Mouse (Mus musculus) lung, postnatal 0 days (tissue): ENCODE results near the gene Grxcr1. TPM values are rescaled to one million over a fixed set of nuclear protein-coding genes. Genes with fewer than 3 reads are reported as not detected.
A peak's percentile ranks its signal among the peaks of the same experiment; 100 is the strongest.

Experiments
- ATAC-seq: fragments of 200-750 bp; cut with Nextera tagmentation; 2 replicates; pipeline ENCODE4 v1.8.0; 2017; ENCODE audit warnings: moderate library complexity
- DNase-seq: peaks from one replicate; pipeline ENCODE4 v3.0.0-alpha.2; 2016; ENCODE audit warnings: low spot score
- H3K27ac ChIP-seq: fragments of 300-500 bp; sonication (generic); 2 replicates; pipeline ENCODE4 v1.5.1; 2014; ENCODE audit warnings: antibody characterized with exemption, mild to moderate bottlenecking, low read length, mixed read lengths
- H3K27me3 ChIP-seq: fragments of 300-500 bp; sonication (generic); replicated peaks from 2 replicates; pipeline ENCODE4 v1.6.1; 2014; ENCODE audit warnings: low read length, mixed read lengths; ENCODE audit not compliant: insufficient read depth
- H3K36me3 ChIP-seq: fragments of 300-500 bp; sonication (generic); 2 replicates; pipeline ENCODE4 v1.6.1; 2014; ENCODE audit warnings: low read length, mixed read lengths; ENCODE audit not compliant: insufficient read depth
- H3K4me1 ChIP-seq: fragments of 300-500 bp; sonication (generic); 2 replicates; pipeline ENCODE4 v1.6.1; 2014; ENCODE audit warnings: antibody characterized with exemption, low read depth, low read length, mixed read lengths; ENCODE audit not compliant: insufficient read depth
- H3K4me2 ChIP-seq: fragments of 300-500 bp; sonication (generic); replicated peaks from 2 replicates; pipeline ENCODE4 v1.6.1; 2014; ENCODE audit warnings: low read depth, mild to moderate bottlenecking, low read length, moderate library complexity, mixed read lengths
- H3K4me3 ChIP-seq: fragments of 300-500 bp; sonication (generic); 2 replicates; pipeline ENCODE4 v1.5.1; 2014; ENCODE audit warnings: low read depth, low read length
- H3K9ac ChIP-seq: fragments of 300-500 bp; sonication (generic); replicated peaks from 2 replicates; pipeline ENCODE4 v1.6.1; 2014; ENCODE audit warnings: low read depth, mild to moderate bottlenecking
- H3K9me3 ChIP-seq: fragments of 300-500 bp; sonication (generic); 2 replicates; pipeline ENCODE4 v1.6.1; 2016; ENCODE audit warnings: low read length, mixed read lengths
- CTCF ChIP-seq: IDR thresholded peaks from 2 replicates; pipeline ENCODE4 v1.5.1; 2016; ENCODE audit warnings: antibody characterized with exemption, mild to moderate bottlenecking
- EP300 ChIP-seq: IDR thresholded peaks from 2 replicates; pipeline ENCODE4 v1.6.1; 2016; ENCODE audit warnings: antibody characterized with exemption, mild to moderate bottlenecking, control low read depth
- WGBS: fragments of 180-500 bp; shearing (Covaris S2); extraction: QIAGEN DNeasy Blood & Tissue Kit; methylation state at CpG from one replicate; pipeline ENCODE4 v1.1.7; 2014; 5-methylcytosine and 5-hydroxymethylcytosine counted together
- polyA plus RNA-seq: library from polyadenylated mRNA; unstranded; fragments of >200 nt; fragmentation: Nextera tagmentation; extraction: Ambion mirVana; gene quantifications from 2 replicates; pipeline ENCODE4 v1.2.1, GENCODE M21; 2015

Grxcr1 gene
- polyA plus RNA-seq, 1 experiment from 2014 or later: not detected

GRCm38 (mm10) chr5:68039077-68039476, 7.4 kb downstream of the Grxcr1 start:
- H3K27me3 ChIP-seq: no peaks in the 10 kb centered on the region
- TF ChIP-seq EP300 (no peak), CTCF (no peak)
- no peaks in the 10 kb centered on the region for H3K4me1 ChIP-seq
- H3K4me3 ChIP-seq: no peak overlapping the region
- H3K36me3 ChIP-seq: no peaks in the 10 kb centered on the region
- ATAC-seq (no peak), DNase-seq (peak; percentile 27)
- 42% methylated on average over 2 of the region's 2 CpGs for WGBS
- H3K27ac ChIP-seq: no peak overlapping the region
- H3K4me2 ChIP-seq: no peak overlapping the region
- H3K9me3 ChIP-seq: no peaks in the 10 kb centered on the region
- H3K9ac ChIP-seq: no peak overlapping the region

- H3K4me3 ChIP-seq: no peak overlapping the region
- H3K36me3 ChIP-seq: no peaks in the 10 kb centered on the region
- ATAC-seq (no peak), DNase-seq (no peak)
- H3K27me3 ChIP-seq: no peaks in the 10 kb centered on the region
- H3K4me1 ChIP-seq: no peaks in the 10 kb centered on the region
- H3K4me2 ChIP-seq: no peak overlapping the region
- TF ChIP-seq CTCF (no peak), EP300 (no peak)
- no peak overlapping the region for H3K9ac ChIP-seq
- WGBS: 85% methylated on average over 5 of the region's 5 CpGs
- H3K9me3 ChIP-seq: no peaks in the 10 kb centered on the region
- no peak overlapping the region for H3K27ac ChIP-seq
Observed at GRCm38 (mm10) chr5:68043339-68043738, 11.7 kb downstream of the Grxcr1 start.

- DNase-seq (no peak), ATAC-seq (no peak)
- Histone ChIP-seq H3K27me3 (no peaks in the 10 kb centered on the region), H3K4me1 (no peaks in the 10 kb centered on the region), H3K9ac (no peak overlapping the region), H3K9me3 (no peaks in the 10 kb centered on the region), H3K4me3 (no peak overlapping the region), H3K4me2 (no peak overlapping the region), H3K27ac (no peak overlapping the region), H3K36me3 (no peaks in the 10 kb centered on the region)
- WGBS: 43% methylated on average over 4 of the region's 4 CpGs
- no peak for TF ChIP-seq CTCF
- TF ChIP-seq EP300: no peak
Observed at GRCm38 (mm10) chr5:68048783-68049182, 17.1 kb downstream of the Grxcr1 start.

DNA sequence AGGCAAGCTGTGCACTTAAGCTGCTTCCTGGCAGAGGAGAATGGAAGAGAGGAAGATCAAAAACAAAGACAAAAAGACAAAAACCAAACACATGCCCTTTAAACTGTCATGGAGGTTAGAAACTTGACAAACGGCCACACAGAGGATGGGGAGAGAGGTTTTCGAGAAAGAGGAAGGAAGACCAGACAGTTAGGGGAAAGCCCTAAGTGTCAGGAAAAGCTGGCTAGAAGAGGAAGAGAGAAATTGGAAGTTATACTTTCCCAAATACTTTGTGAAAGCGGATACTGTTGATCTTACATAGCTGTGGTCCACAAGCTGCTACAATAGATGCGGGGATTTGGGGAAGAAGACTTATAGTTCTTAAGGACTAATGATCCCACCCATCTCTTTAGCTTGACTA, 17.9 kb downstream of the Grxcr1 start:
- 38% methylated on average over 4 of the region's 4 CpGs for WGBS
- no peak overlapping the region for H3K4me2 ChIP-seq
- TF ChIP-seq EP300: no peak
- TF ChIP-seq CTCF: no peak
- H3K4me3 ChIP-seq: no peak overlapping the region
- no peak overlapping the region for H3K27ac ChIP-seq
- H3K4me1 ChIP-seq: no peaks in the 10 kb centered on the region
- DNase-seq: no peak
- H3K9me3 ChIP-seq: no peaks in the 10 kb centered on the region
- no peak for ATAC-seq
- no peaks in the 10 kb centered on the region for H3K27me3 ChIP-seq
- H3K9ac ChIP-seq: no peak overlapping the region
- no peaks in the 10 kb centered on the region for H3K36me3 ChIP-seq

- ATAC-seq: no peak
- WGBS: 61% methylated on average over 5 of the region's 5 CpGs
Observed at GRCm38 (mm10) chr5:68051101-68051500, 19.5 kb downstream of the Grxcr1 start.

DNA sequence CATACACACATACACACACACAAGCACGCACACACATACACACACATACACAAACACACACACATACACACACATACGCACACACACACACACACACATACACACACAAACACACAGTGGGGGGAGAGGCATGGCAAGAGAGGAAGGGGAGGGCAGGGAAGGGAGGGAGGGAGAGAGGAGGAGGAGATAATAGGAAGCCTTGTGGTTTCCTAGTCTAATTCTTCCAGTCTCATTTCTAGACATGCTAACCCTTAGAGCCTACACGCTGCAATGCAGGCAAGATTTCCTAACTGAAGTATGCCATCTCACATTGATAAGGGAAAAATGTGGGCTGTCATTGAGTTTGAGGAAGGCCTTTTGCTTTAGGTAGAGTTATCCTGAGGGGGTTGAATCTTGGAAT, 25.9 kb downstream of the Grxcr1 start:
- Histone ChIP-seq H3K9me3 (no peaks in the 10 kb centered on the region), H3K36me3 (no peaks in the 10 kb centered on the region), H3K4me3 (no peak overlapping the region), H3K4me1 (no peaks in the 10 kb centered on the region), H3K27ac (no peak overlapping the region), H3K9ac (no peak overlapping the region), H3K27me3 (no peaks in the 10 kb centered on the region), H3K4me2 (no peak overlapping the region)
- ATAC-seq: no peak
- DNase-seq: no peak
- TF ChIP-seq EP300 (no peak), CTCF (no peak)
- WGBS: 80% methylated on average over 2 of the region's 3 CpGs

More at GRCm38 (mm10) chr5:68051101-68051500, 19.5 kb downstream of the Grxcr1 start:
- no peak for DNase-seq
- Histone ChIP-seq H3K4me3 (no peak overlapping the region), H3K27ac (no peak overlapping the region), H3K4me1 (no peaks in the 10 kb centered on the region), H3K9ac (no peak overlapping the region), H3K36me3 (no peaks in the 10 kb centered on the region), H3K27me3 (no peaks in the 10 kb centered on the region), H3K9me3 (no peaks in the 10 kb centered on the region), H3K4me2 (no peak overlapping the region)
- TF ChIP-seq CTCF (no peak), EP300 (no peak)

- no peak overlapping the region for H3K27ac ChIP-seq
- no peak overlapping the region for H3K9ac ChIP-seq
- no peak overlapping the region for H3K4me2 ChIP-seq
- no peak overlapping the region for H3K4me3 ChIP-seq
- ATAC-seq (no peak), DNase-seq (no peak)
- WGBS: 67% methylated on average over 4 of the region's 4 CpGs
- no peaks in the 10 kb centered on the region for H3K4me1 ChIP-seq
- H3K36me3 ChIP-seq: no peaks in the 10 kb centered on the region
- H3K9me3 ChIP-seq: no peaks in the 10 kb centered on the region
- TF ChIP-seq CTCF (no peak), EP300 (no peak)
- no peaks in the 10 kb centered on the region for H3K27me3 ChIP-seq
Observed at GRCm38 (mm10) chr5:68068694-68069093, 37.1 kb downstream of the Grxcr1 start.
